Mouse (Mus musculus): Measurements from ENCODE around the gene Gm20767.
"Not testable (repeated sequence)": the region's sequence is repeated elsewhere in the genome, so short reads cannot be mapped to it uniquely, and the experiment has no call there.

Gm20767 gene

GRCm38 (mm10) chr13:120139946-120140345 lies at the start of gene Gm20767:
TSS of gene Gm20767 (plus strand) at chr13:120140246.
- not testable (repeated sequence) for DNase-seq (ENCODE audit: extremely low read depth, insufficient read length, low spot score)

GRCm38 (mm10) chr13:120092950-120093349 lies 47.1 kb upstream of the Gm20767 start:
- not testable (repeated sequence) for DNase-seq (ENCODE audit: extremely low read depth, insufficient read length, low spot score)

GRCm38 (mm10) chr13:120096241-120096937 lies 43.7 kb upstream of the Gm20767 start:
- not testable (repeated sequence) for DNase-seq (ENCODE audit: extremely low read depth, insufficient read length, low spot score)

GRCm38 (mm10) chr13:120096938-120097256 lies 43.1 kb upstream of the Gm20767 start:
- not testable (repeated sequence) for DNase-seq (ENCODE audit: extremely low read depth, insufficient read length, low spot score)

- not testable (repeated sequence) for DNase-seq (ENCODE audit: extremely low read depth, insufficient read length, low spot score)
These were observed 40.7 kb upstream of the Gm20767 start for GRCm38 (mm10) chr13:120099327-120099726.

GRCm38 (mm10) chr13:120106504-120106903 lies 33.5 kb upstream of the Gm20767 start:
- DNase-seq (ENCODE audit: extremely low read depth, insufficient read length, low spot score), result not testable (repeated sequence)

GRCm38 (mm10) chr13:120107000-120107399 lies 33.0 kb upstream of the Gm20767 start:
- not testable (repeated sequence) for DNase-seq (ENCODE audit: extremely low read depth, insufficient read length, low spot score)

GRCm38 (mm10) chr13:120142348-120142747 lies 2.3 kb downstream of the Gm20767 start:
- DNase-seq (ENCODE audit: extremely low read depth, insufficient read length, low spot score), result not testable (repeated sequence)

GRCm38 (mm10) chr13:120149660-120150407 lies 9.8 kb downstream of the Gm20767 start:
- not testable (repeated sequence) for DNase-seq (ENCODE audit: extremely low read depth, insufficient read length, low spot score)

- DNase-seq (ENCODE audit: extremely low read depth, insufficient read length, low spot score), result not testable (repeated sequence)
These were observed 10.5 kb downstream of the Gm20767 start for GRCm38 (mm10) chr13:120150589-120150988.

GRCm38 (mm10) chr13:120168301-120168700 lies 28.3 kb downstream of the Gm20767 start:
- DNase-seq (ENCODE audit: extremely low read depth, insufficient read length, low spot score), result not testable (repeated sequence)

- DNase-seq (ENCODE audit: extremely low read depth, insufficient read length, low spot score), result not testable (repeated sequence)
These were observed 32.1 kb downstream of the Gm20767 start, which contains the start of gene Gm21818 for GRCm38 (mm10) chr13:120172133-120172532. TSS of gene Gm21818 (plus strand) at chr13:120172433.

GRCm38 (mm10) chr13:120196189-120196821 lies 56.3 kb downstream of the Gm20767 start:
- DNase-seq (ENCODE audit: extremely low read depth, insufficient read length, low spot score), result not testable (repeated sequence)
